Mouse (Mus musculus): ENCODE data around the gene Ankrd65. TPM values are rescaled to one million over a fixed set of nuclear protein-coding genes. Genes with fewer than 3 reads are reported as not detected.
A peak's percentile ranks its signal among the peaks of the same experiment; 100 is the strongest.

Ankrd65 gene
- polyA plus RNA-seq, 1 experiment from 2014 or later = not detected

DNA sequence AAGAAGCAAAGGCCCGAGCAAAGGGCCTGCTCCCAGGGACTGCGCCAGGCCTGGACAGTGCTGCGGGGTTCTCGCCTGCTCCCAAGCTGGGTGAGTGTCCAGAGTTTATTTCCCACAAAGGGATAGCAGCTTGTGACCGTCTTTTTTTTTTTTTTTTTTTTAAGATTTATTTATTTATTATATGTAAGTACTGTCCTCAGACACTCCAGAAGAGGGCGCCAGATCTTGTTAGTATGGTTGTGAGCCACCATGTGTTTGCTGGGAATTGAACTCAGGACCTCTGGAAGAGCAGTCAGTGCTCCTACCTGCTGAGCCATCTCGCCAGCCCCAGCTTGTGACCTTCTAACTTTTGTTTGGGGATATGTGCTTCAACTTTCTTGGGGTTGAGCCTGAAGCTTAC, 30.8 kb downstream of the Ankrd65 start:
- H3K36me3 ChIP-seq (ENCODE audit: inconsistent target) = peaks cover 92% of the 10 kb centered on the region
- no peak overlapping the region for H3K4me3 ChIP-seq (ENCODE audit: inconsistent target)
- 93% methylated on average over 6 of the region's 7 CpGs for WGBS (ENCODE audit: missing documents)
- H3K27ac ChIP-seq = no peak overlapping the region
- H3K79me2 ChIP-seq (ENCODE audit: inconsistent target) = peaks cover 93% of the 10 kb centered on the region

DNA sequence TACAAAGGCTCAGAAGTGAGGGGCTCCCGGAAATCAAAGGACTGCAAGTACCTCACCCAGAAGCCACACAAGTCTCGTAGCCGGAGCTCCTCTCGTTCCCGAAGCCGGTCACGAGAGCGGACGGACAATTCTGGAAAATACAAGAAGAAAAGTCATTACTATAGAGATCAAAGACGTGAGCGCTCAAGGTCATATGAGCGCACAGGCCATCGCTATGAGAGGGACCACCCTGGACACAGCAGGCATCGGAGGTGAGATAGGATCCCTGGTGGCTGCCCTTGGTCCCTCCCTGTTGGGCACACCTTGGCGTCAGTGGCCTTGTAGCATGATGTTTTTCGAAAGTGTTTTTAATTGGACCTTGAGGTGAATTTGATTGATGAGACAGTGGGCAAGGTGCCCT, 33.2 kb downstream of the Ankrd65 start:
- Histone ChIP-seq H3K36me3 (ENCODE audit: inconsistent target) (peaks cover 83% of the 10 kb centered on the region), H3K27ac (no peak overlapping the region), H3K79me2 (ENCODE audit: inconsistent target) (peaks cover 69% of the 10 kb centered on the region), H3K4me3 (ENCODE audit: inconsistent target) (no peak overlapping the region)
- 97% methylated on average over 16 of the region's 16 CpGs for WGBS (ENCODE audit: missing documents)

DNA sequence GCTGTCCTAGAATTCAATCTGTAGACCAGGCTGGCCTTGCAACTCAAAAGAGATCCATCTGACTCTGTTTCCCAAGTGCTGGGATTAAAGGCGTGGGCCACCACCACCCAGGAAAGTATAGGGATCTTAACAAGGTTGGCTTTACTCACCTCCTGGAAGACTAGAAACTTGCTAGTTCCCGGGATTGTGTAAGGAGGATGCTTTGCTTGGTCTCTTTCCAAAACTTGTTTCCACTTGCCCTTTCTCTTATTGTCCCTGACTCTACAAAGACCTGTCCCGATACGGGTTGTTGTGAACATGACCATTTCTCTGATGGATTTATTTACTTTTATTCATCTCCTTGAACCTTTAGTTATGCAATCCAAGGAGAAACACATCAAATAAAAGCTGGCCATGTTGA, 39.6 kb downstream of the Ankrd65 start:
- H3K36me3 ChIP-seq (ENCODE audit: inconsistent target) = peaks cover 20% of the 10 kb centered on the region
- 93% methylated on average over 4 of the region's 4 CpGs for WGBS (ENCODE audit: missing documents)
- H3K4me3 ChIP-seq (ENCODE audit: inconsistent target) = no peak overlapping the region
- no peak overlapping the region for H3K27ac ChIP-seq
- peaks cover 24% of the 10 kb centered on the region for H3K79me2 ChIP-seq (ENCODE audit: inconsistent target)

DNA sequence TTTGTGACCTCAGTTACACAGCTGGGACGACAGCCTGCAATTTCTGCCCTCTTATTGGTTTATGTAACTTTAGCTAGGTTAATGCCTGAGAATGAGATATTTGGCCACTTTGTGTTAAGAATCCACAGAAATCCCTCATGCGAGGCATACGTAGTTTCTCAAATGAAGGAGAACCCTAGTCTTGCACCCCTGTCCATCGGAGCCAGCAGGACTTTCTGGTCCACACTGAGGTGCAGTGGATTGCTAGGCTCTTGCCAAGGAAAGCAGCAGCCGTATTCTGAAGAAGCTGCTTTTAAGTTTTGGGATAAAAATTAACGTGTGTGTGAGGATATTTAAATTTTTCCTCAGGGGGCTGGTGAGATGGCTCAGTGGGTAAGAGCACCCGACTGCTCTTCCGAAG, 40.4 kb downstream of the Ankrd65 start:
- Histone ChIP-seq H3K4me3 (ENCODE audit: inconsistent target) (peak overlapping the region; percentile 81; the same call in 1 of the 2 replicates), H3K36me3 (ENCODE audit: inconsistent target) (peaks cover 13% of the 10 kb centered on the region; the same call in 1 of the 2 replicates), H3K27ac (peak overlapping the region; percentile 81), H3K79me2 (ENCODE audit: inconsistent target) (peaks cover 19% of the 10 kb centered on the region)
- WGBS (ENCODE audit: missing documents) = 63% methylated on average over 6 of the region's 8 CpGs

DNA sequence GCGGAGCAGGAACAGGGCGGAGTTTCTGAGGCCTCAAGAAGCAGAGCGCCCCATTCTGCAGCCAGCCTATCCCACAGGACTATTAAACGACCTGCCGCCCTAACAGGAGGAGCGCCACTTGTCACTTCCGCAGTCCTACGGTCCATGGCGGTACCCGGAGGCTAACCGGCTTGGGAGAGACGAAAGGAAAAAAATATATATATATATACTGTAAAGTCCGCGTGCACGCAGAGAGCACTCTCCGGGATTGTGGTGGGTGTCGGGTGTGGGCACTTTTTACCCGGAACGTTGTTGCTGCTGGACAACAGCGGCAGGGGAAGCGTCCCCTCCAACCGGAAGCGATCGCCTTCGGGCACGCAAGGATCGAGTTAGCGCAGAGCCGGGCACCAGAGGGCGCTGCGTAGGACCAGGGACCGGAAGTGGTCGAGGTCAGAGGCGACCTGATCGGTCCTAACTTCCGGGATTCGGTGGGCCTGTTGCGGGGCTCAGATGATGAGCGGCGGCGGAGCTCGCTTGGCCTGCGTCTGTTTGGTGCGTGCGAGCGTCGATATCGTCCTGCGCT, 41.0 kb downstream of the Ankrd65 start, which contains the start of gene Aurkaip1:
Gene Aurkaip1 (plus strand): TSS at position 68 of the 562 bp plus-strand sequence.
- peak within 1 kb of the TSS; percentile 81 for H3K4me3 ChIP-seq (ENCODE audit: inconsistent target)
- under 1% methylated on average over 48 of the region's 49 CpGs for WGBS (ENCODE audit: missing documents)
- peak within 1 kb of the TSS; percentile 81 for H3K27ac ChIP-seq
- H3K36me3 ChIP-seq (ENCODE audit: inconsistent target) = peaks cover 13% of the 10 kb centered on the region; the same call in 1 of the 2 replicates
- H3K79me2 ChIP-seq (ENCODE audit: inconsistent target) = peaks cover 19% of the 10 kb centered on the region

DNA sequence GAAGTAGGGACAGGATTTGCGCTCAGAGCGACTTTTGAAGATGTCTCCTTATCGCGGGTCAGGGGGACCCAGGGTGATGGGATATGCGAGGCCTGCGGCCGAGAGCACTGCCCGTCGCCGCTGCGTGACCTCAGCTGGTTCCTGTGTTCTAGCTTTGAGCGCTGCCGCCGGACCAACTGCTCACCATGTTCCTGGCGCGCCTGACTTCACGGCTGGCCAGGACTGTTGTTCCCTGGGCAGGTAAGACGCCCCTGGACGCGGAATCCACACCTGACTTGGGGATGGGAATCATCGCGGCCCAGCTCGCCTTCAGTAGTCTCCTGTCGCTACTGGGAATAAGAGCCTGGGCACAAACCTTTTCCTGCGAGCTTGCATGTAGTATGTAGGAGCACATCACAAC, 41.6 kb downstream of the Ankrd65 start:
- Histone ChIP-seq H3K4me3 (ENCODE audit: inconsistent target) (peak overlapping the region; percentile 81), H3K36me3 (ENCODE audit: inconsistent target) (peaks cover 9% of the 10 kb centered on the region; the same call in 1 of the 2 replicates), H3K79me2 (ENCODE audit: inconsistent target) (peaks cover 19% of the 10 kb centered on the region), H3K27ac (peak overlapping the region; percentile 81)
- 1% methylated on average over 25 of the region's 25 CpGs for WGBS (ENCODE audit: missing documents)

DNA sequence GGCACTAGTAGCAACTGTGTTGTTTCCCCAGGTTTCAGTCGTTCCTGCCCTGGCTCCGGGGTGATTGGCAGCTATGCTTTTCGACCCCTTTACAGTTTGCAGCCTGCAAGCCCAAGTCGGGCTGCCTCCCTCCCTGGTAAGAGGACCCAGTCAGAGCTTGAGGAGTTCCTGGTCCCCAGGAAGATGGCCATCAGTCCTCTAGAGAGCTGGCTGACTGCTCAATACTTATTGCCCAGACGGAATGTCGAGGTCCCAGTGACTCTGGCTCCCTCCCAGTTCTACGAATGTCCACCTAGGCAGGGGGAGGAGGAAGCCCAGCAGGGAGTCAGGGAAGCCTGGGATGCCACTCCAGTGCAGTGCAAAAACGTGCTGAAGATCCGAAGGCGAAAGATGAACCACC, 42.1 kb downstream of the Ankrd65 start:
- Histone ChIP-seq H3K79me2 (ENCODE audit: inconsistent target) (peaks cover 19% of the 10 kb centered on the region), H3K36me3 (ENCODE audit: inconsistent target) (0 out of 2 replicates have a peak, but pooled peaks cover 5% of the 10 kb centered on the region), H3K27ac (peak overlapping the region; percentile 81), H3K4me3 (ENCODE audit: inconsistent target) (peak overlapping the region; percentile 81)
- 58% methylated on average over 10 of the region's 10 CpGs for WGBS (ENCODE audit: missing documents)

DNA sequence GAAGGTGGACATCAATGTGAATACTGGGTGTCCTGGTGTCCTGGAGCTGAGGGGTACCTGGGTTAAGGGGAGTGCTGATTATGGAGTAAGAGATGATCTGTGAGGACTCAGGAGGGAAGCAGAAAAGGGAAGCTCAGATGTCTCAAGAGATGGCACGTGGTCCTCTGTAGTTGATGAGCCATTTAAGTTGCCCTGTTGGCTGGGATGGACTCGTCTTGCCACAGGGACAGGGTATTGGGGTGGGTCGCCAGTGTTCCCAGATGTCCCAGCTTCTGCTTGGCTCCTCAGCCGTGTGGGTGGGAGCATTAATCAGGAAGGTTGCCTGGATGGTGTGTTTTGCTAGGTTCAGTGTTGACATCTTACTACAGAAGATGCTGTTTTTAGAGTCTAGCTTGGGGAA, 43.0 kb downstream of the Ankrd65 start:
- H3K4me3 ChIP-seq (ENCODE audit: inconsistent target) = no peak overlapping the region
- no peak overlapping the region for H3K27ac ChIP-seq
- H3K36me3 ChIP-seq (ENCODE audit: inconsistent target) = no peaks in the 10 kb centered on the region
- WGBS (ENCODE audit: missing documents) = 64% methylated on average over 4 of the region's 4 CpGs
- H3K79me2 ChIP-seq (ENCODE audit: inconsistent target) = peaks cover 19% of the 10 kb centered on the region

DNA sequence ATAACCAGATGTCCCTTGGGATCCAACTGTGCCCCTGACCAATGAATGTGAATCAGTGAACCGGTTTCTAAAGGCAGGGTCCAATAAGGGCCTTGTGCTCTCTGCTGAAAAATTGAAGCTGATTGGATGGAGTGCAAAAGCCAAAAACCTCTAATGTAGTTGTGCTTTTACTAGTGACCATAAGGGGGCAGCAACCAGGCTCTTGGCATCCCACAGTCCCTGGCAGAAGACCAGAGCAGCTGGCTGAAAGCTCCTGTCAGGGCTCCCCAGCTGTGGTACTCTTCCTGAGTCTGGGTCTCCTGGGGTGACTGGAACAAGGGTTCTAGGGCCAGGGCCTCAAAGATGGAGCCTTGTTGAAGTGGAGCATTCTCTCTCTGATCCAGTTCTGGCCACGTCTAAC, 43.6 kb downstream of the Ankrd65 start:
- peaks cover 19% of the 10 kb centered on the region for H3K79me2 ChIP-seq (ENCODE audit: inconsistent target)
- H3K36me3 ChIP-seq (ENCODE audit: inconsistent target) = no peaks in the 10 kb centered on the region
- no peak overlapping the region for H3K4me3 ChIP-seq (ENCODE audit: inconsistent target)
- 40% methylated on average over 2 of the region's 2 CpGs for WGBS (ENCODE audit: missing documents)
- H3K27ac ChIP-seq = no peak overlapping the region

DNA sequence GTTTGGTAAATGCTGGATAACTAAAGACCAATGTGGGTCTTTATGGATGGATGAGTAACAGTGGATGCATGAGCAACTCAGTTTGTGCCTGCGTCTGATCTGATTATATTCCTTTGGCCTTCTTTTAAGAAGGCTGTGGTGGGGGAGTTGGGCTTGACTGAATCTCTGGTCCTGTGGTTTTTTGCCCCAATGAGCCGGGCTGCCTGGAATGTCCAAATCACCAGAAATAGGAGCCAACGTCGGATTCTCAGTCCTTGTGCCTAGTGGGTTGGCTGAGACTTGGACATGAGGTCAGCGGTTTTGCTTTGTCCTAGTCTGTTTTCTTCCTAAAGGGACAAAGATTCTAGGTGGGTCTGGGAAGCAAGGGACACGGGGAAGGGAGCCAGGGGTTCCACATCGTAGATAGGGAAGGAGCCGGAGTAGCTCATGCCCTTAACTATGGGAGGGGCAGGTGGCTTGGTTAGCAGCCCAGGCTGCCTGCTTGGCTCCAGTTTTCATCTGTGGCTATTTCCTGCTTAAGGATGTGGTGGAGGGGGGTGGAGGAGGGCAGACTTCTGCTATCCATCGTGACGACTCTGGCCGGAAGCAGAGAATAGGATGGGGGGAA, 47.3 kb downstream of the Ankrd65 start:
- peaks cover 9% of the 10 kb centered on the region for H3K79me2 ChIP-seq (ENCODE audit: inconsistent target)
- 23% methylated on average over 11 of the region's 11 CpGs for WGBS (ENCODE audit: missing documents)
- no peak overlapping the region for H3K4me3 ChIP-seq (ENCODE audit: inconsistent target)
- no peak overlapping the region for H3K27ac ChIP-seq
- H3K36me3 ChIP-seq (ENCODE audit: inconsistent target) = no peaks in the 10 kb centered on the region

DNA sequence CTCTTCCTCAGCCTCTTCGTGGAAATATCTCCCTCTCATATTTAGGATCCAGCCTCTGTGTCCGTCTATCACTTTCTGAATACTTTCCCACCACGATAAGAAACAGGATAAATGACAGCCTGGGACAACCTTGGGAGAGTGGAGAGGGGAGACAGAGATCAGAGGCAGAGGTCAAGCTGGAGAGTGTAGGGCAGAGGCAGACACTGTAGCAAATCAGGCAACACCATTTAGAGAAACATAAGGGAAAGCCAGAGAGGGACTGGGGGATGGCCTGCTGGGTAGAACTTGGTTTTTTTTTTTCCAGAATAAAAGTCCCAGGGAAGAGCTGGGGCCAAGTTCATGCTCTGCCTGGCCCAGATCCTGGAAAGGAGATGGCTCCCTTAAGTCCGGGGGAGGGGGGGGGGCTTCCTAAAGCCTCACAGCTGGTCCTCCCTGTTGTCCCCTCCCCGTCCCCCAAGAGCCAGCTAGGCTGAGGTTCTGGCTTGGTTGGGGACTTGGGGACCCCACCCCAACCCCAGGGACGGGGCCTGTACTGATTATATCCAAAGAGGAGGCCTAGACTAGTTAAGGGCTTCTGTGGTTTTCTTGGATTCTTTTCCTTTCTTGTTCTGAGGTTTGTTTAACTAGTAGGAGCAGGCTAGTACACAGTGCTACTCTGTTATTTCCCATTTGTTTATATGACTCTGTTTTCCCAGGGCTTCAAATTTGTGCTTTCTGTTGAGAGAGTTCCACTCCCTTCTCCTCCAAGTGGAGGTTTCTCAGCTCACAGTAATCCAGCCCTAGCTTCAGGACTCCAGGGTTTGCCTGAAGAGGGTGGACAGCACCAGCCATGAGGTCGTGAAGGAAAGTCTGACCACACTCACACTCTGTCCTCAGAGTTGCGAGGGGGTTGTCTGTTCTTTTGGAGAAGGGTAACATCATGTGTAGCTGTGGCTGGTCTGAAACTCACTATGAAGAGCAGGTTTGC, 48.2 kb downstream of the Ankrd65 start:
- Histone ChIP-seq H3K4me3 (ENCODE audit: inconsistent target) (no peak overlapping the region), H3K27ac (no peak overlapping the region), H3K79me2 (ENCODE audit: inconsistent target) (no peaks in the 10 kb centered on the region; the same call in 1 of the 2 replicates), H3K36me3 (ENCODE audit: inconsistent target) (no peaks in the 10 kb centered on the region)
- 82% methylated on average over 8 of the region's 8 CpGs for WGBS (ENCODE audit: missing documents)

DNA sequence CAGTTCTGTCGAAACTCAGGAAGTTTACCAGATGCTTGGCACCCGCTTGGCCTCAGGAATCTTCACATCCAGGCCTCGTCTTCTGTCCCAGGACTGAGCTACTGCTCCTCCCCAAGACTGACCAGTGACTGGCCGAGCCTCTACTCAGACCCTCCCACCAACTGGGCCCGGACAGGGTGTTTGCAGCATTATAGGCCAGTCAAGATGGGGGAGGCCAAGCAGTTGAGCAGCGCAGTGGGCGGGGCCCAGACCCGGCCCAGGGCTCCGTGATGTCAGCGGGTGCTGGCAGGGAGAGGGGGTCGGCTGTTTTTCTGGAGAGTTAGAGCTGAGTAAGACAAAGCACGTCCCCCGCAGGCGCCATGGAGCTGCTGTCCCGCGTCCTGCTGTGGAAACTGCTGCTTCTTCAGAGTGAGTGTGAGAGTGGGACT, 49.3 kb downstream of the Ankrd65 start, which contains the start of gene Mxra8:
Gene Mxra8 (plus strand): TSS at position 198 of the 428 bp plus-strand sequence.
- no peaks in the 10 kb centered on the region for H3K79me2 ChIP-seq (ENCODE audit: inconsistent target)
- peak within 1 kb of the TSS; percentile 12; the same call in 1 of the 2 replicates for H3K4me3 ChIP-seq (ENCODE audit: inconsistent target)
- H3K27ac ChIP-seq = no peak within 1 kb of the TSS
- H3K36me3 ChIP-seq (ENCODE audit: inconsistent target) = no peaks in the 10 kb centered on the region
- 84% methylated on average over 16 of the region's 16 CpGs for WGBS (ENCODE audit: missing documents)

DNA sequence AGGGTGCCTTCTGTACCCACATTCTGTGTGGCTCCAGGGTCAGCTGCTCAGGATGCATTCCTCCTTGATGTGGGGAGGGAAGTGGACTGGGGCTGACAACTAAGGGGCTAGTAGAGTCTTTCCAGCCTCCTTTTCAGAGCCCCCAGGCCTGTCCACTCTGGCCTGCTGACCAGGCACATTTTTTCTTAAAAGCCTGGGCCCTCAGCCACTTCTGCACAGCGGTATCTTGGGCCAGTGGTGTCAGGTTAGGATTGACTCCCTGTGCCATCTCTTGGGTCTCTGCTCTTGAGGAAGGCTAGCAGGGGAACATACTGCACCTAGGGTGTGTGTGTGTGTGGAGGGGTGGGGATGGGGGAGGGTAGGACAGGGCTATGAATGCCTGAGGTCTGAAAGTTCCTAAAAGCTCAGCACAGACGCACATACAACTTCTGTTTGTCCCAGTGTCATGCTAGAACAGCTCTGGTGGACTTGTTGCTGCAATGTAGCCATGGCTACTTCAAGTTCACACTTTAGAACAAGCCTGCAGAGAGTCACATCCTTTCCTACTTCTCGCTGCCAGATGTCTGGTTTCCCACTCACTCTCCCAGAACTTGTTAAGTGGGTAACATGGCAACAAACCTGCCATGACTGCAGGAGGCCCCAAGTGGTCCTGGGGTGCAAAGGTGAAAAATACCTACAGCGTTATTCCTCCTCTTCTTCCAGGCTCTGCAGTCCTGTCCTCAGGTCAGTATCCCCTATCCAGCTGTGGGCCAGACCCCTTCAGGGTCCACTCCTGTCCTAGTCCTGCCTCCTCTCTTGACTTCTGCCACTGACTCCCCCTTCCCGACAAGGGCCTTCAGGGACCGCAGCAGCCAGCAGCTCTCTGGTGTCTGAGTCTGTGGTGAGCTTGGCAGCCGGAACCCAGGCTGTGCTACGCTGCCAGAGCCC, 50.1 kb downstream of the Ankrd65 start:
- H3K4me3 ChIP-seq (ENCODE audit: inconsistent target) = peak overlapping the region; percentile 12; the same call in 1 of the 2 replicates
- WGBS (ENCODE audit: missing documents) = 34% methylated on average over 8 of the region's 8 CpGs
- H3K79me2 ChIP-seq (ENCODE audit: inconsistent target) = no peaks in the 10 kb centered on the region
- H3K36me3 ChIP-seq (ENCODE audit: inconsistent target) = no peaks in the 10 kb centered on the region
- H3K27ac ChIP-seq = no peak overlapping the region
